Mouse (Mus musculus) kidney, embryonic 16.5 days (tissue): Measurements from ENCODE around the gene Ppp1r35. TPM values are rescaled to one million over a fixed set of nuclear protein-coding genes. Genes with fewer than 3 reads are reported as not detected.

Experiments
- ATAC-seq: fragments of 200-750 bp; cut with Nextera tagmentation; 2 replicates; pipeline ENCODE4 v1.8.0; 2017; ENCODE audit warnings: moderate TSS enrichment; ENCODE audit not compliant: low FRiP score, low TSS enrichment
- H3K27ac ChIP-seq: fragments of 300-500 bp; sonication (generic); 2 replicates; pipeline ENCODE4 v1.5.1; 2014; ENCODE audit warnings: low read length
- H3K27me3 ChIP-seq: fragments of 300-500 bp; sonication (generic); 2 replicates; pipeline ENCODE4 v1.6.1; 2014; ENCODE audit warnings: low read length, control low read depth, mixed read lengths; ENCODE audit not compliant: insufficient read depth
- H3K36me3 ChIP-seq: fragments of 300-500 bp; sonication (generic); 2 replicates; pipeline ENCODE4 v1.6.1; 2014; ENCODE audit warnings: low read length, control low read depth, mixed read lengths; ENCODE audit not compliant: insufficient read depth
- H3K4me1 ChIP-seq: fragments of 300-500 bp; sonication (generic); 2 replicates; pipeline ENCODE4 v1.6.1; 2014; ENCODE audit warnings: low read length, control low read depth, mixed read lengths; ENCODE audit not compliant: insufficient read depth
- H3K4me2 ChIP-seq: fragments of 300-500 bp; sonication (generic); replicated peaks from 2 replicates; pipeline ENCODE4 v1.6.1; 2014; ENCODE audit warnings: low read depth, low read length
- H3K4me3 ChIP-seq: fragments of 300-500 bp; sonication (generic); 2 replicates; pipeline ENCODE4 v1.5.1; 2014; ENCODE audit warnings: mild to moderate bottlenecking, low read length
- H3K9ac ChIP-seq: fragments of 300-500 bp; sonication (generic); replicated peaks from 2 replicates; pipeline ENCODE4 v1.6.1; 2014; ENCODE audit warnings: low read length
- H3K9me3 ChIP-seq: fragments of 300-500 bp; sonication (generic); 2 replicates; pipeline ENCODE4 v1.6.1; 2016; ENCODE audit warnings: low read length, control low read depth
- WGBS: fragments of 180-500 bp; shearing (Covaris S2); extraction: QIAGEN DNeasy Blood & Tissue Kit; methylation state at CpG from one replicate; pipeline ENCODE4 v1.1.7; 2014; 5-methylcytosine and 5-hydroxymethylcytosine counted together
- polyA plus RNA-seq: library from polyadenylated mRNA; unstranded; fragments of >200 nt; fragmentation: Nextera tagmentation; extraction: Ambion mirVana; gene quantifications from 2 replicates; pipeline ENCODE4 v1.2.1, GENCODE M21; 2015

Gene Ppp1r35
- polyA plus RNA-seq = 26.0 and 32.1 TPM in 2 replicates

DNA sequence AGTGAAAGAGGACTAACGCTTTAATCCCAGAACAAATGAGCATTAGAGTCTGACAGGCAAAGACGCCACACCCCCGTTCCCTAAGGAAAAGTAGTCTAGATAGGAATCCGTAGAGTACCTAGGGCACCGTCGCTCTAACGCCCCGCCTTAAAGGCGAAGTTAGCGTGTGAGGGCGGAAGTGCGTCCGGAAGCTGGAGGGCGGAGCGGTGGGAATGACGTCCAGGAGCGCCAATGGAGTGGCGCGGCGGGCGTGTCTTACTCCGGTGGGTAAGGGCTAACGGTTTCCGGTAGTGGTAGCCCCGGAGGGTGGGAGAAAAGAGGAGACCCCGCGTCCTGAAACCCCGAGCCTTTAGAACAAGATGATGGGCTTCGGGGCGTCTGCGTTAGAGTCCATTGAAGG is at the start of gene Ppp1r35:
Gene Ppp1r35 (plus strand): TSS at position 215 of the 400 bp plus-strand sequence.
- under 1% methylated on average over 31 of the region's 31 CpGs for WGBS

DNA sequence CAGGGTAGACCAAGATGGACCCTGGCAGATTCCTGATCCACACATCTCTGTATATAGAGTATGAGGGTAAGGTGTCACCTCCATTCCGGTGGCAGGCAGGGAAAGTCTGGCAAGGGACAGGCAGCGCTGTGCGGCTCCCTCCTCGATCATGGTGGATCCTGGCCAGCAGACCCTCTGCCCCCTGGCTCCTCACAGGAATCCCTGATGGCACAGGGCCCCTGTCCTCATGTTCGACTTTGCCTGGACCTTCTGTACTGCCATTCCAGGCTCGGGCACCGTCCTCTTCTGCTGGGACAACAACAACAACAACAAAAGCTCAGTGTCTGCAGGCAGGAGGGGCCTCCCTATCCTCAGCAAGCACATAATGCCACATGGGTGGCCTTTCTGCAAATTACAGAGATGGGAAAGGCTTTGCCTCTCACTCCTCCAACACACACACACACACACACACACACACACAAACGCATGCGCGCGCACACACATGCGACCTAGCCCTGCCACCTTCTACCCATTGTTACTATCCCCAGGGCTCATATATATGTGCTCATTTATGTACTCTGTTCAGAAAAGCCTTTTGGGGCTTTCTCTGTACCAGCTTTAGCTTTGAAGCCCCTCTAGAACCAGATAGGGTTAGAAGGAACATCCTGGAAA is 44.9 kb upstream of the Ppp1r35 start:
- no peak overlapping the region for H3K27ac ChIP-seq
- H3K9me3 ChIP-seq = no peaks in the 10 kb centered on the region
- H3K4me2 ChIP-seq = no peak overlapping the region
- H3K36me3 ChIP-seq = peaks cover 20% of the 10 kb centered on the region; the same call in 1 of the 2 replicates
- ATAC-seq = no peak
- H3K4me3 ChIP-seq = no peak overlapping the region
- 0 out of 2 replicates have a peak overlapping the region, but pooled peaks have one; percentile 35 for H3K9ac ChIP-seq
- 0 out of 2 replicates have a peak, but pooled peaks cover 6% of the 10 kb centered on the region for H3K4me1 ChIP-seq
- WGBS = 88% methylated on average over 12 of the region's 12 CpGs
- no peaks in the 10 kb centered on the region for H3K27me3 ChIP-seq

More for the DNA sequence above, at the start of gene Ppp1r35:
- H3K36me3 ChIP-seq = peaks cover 31% of the 10 kb centered on the region
- peak within 1 kb of the TSS; percentile 69 for H3K4me3 ChIP-seq
- no peaks in the 10 kb centered on the region for H3K9me3 ChIP-seq
- peak within 1 kb of the TSS; percentile 85 for H3K27ac ChIP-seq
- peaks cover 26% of the 10 kb centered on the region for H3K4me1 ChIP-seq
- peak; percentile 95 for ATAC-seq
- peak within 1 kb of the TSS; percentile 84 for H3K9ac ChIP-seq
- peak within 1 kb of the TSS; percentile 92 for H3K4me2 ChIP-seq
- no peaks in the 10 kb centered on the region for H3K27me3 ChIP-seq

DNA sequence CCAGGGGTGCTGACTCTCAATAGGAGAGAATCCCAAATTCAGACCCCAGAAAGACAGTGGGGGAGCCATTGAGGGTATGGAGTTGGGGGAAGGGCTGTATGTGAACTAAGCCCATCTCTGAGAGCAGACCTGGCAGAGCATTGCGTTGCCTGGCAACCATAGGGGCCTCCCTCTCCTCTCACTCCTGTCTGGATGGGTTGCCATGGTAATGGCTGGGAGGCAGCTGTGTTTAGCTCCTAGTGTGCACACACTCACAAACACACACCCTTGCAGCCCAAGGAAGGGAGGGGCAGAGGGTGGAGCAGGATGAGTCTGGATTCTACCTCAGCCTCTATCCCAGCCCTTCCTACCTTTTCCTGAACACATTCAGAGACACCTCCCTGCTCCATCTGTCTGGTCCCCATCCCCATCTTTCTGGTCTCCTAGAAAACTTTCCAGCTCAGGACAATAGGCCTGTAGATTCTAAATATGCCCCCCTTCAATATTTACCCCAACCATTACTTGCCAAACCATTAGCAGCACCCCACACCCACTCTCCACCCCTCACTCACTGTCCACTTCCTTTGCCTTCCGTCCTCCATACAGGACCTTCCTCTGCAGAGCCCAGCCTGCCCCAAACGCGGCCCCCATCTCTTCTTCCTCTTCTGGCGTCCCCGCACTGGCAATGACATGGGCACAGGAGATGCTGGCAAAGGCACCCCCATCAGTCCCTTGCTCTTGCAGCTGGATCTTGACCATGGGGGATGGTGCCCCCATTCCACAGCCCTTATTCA is 44.2 kb upstream of the Ppp1r35 start:
- Histone ChIP-seq H3K9me3 (no peaks in the 10 kb centered on the region), H3K27me3 (no peaks in the 10 kb centered on the region), H3K4me2 (no peak overlapping the region), H3K9ac (0 out of 2 replicates have a peak overlapping the region, but pooled peaks have one; percentile 35), H3K4me3 (no peak overlapping the region), H3K27ac (no peak overlapping the region), H3K4me1 (0 out of 2 replicates have a peak, but pooled peaks cover 6% of the 10 kb centered on the region), H3K36me3 (peaks cover 20% of the 10 kb centered on the region; the same call in 1 of the 2 replicates)
- no peak for ATAC-seq
- 62% methylated on average over 6 of the region's 6 CpGs for WGBS

DNA sequence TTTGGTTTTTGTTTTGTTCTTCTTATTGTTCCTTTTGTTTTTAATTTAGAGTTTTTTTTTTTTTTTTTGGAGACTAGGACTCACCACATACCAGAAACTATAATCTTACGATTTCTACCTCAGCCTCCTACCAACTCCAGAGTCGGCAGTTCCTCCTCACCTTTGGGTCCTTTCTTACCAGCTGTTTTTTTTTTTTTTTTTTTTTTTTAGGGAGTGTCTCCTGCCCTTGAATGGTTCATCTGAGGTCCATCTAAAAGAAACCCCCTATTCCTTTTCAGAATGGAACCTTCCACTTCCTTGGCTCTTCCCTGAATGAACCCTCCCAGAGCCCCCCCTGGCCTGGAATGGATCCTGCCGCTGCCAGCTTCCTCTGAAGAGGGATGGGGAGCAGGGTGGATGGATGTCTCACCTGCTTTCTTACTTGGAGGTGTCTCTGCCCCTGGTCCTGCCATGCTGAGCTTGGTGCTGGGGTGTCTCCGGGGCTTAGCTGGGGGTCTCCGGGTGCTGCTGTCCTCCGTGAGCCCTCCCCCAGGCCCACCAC is 41.2 kb upstream of the Ppp1r35 start:
- Histone ChIP-seq H3K4me2 (no peak overlapping the region), H3K4me1 (peaks cover 18% of the 10 kb centered on the region), H3K27ac (no peak overlapping the region), H3K36me3 (peaks cover 20% of the 10 kb centered on the region; the same call in 1 of the 2 replicates), H3K27me3 (no peaks in the 10 kb centered on the region), H3K9ac (no peak overlapping the region), H3K4me3 (no peak overlapping the region), H3K9me3 (no peaks in the 10 kb centered on the region)
- ATAC-seq = no peak
- 81% methylated on average over 6 of the region's 6 CpGs for WGBS

DNA sequence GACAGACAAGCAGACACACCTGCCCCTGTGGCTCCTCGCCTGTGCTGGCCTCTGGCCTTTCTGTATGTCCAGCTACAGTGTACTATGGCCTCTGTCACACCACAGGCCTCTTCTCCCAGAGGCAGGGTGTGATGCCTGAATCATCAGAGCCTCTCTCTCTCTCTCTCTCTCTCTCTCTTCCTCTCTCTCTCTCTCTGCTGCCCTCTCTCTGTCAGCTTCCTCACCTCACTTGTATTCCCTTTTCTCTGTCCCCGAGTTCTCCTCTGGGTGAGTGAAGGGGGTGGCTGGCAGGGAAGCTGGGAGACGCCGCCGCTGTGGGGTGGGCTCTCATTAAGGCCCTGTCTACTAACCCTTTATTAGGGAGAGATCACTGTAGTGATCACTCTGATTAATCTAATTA is 40.1 kb upstream of the Ppp1r35 start:
- ATAC-seq = no peak
- no peaks in the 10 kb centered on the region for H3K9me3 ChIP-seq
- peaks cover 18% of the 10 kb centered on the region for H3K4me1 ChIP-seq
- no peak overlapping the region for H3K4me2 ChIP-seq
- WGBS = 52% methylated on average over 5 of the region's 5 CpGs
- H3K9ac ChIP-seq = 0 out of 2 replicates have a peak overlapping the region, but pooled peaks have one; percentile 26
- H3K27ac ChIP-seq = no peak overlapping the region
- H3K4me3 ChIP-seq = no peak overlapping the region
- H3K27me3 ChIP-seq = no peaks in the 10 kb centered on the region
- H3K36me3 ChIP-seq = peaks cover 18% of the 10 kb centered on the region; the same call in 1 of the 2 replicates

DNA sequence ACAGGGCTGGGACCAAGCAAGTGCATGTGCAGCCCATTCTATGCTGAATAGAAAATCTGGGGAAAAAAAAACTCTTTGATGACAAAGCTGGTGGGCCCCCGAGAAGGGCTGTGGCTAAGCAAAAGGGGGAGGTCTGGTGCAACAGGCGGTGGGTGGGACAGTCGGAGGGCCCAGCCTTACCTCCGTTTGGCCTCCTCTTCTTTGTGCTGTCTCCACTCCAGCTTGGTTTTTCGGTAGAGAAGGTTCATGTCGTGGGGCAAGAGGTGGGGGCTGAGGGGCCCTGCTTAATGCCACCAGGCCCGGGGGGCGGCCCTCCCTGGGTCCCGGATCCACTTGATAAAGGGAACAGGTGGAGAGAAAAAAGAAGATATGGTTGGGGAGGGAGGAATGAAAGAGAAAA is 39.2 kb upstream of the Ppp1r35 start:
- no peak overlapping the region for H3K4me2 ChIP-seq
- no peak overlapping the region for H3K4me3 ChIP-seq
- peak overlapping the region; percentile 31; the same call in 1 of the 2 replicates for H3K9ac ChIP-seq
- peaks cover 12% of the 10 kb centered on the region for H3K4me1 ChIP-seq
- WGBS = 63% methylated on average over 9 of the region's 9 CpGs
- no peaks in the 10 kb centered on the region for H3K27me3 ChIP-seq
- H3K9me3 ChIP-seq = no peaks in the 10 kb centered on the region
- no peak for ATAC-seq
- H3K36me3 ChIP-seq = peaks cover 13% of the 10 kb centered on the region; the same call in 1 of the 2 replicates
- no peak overlapping the region for H3K27ac ChIP-seq

DNA sequence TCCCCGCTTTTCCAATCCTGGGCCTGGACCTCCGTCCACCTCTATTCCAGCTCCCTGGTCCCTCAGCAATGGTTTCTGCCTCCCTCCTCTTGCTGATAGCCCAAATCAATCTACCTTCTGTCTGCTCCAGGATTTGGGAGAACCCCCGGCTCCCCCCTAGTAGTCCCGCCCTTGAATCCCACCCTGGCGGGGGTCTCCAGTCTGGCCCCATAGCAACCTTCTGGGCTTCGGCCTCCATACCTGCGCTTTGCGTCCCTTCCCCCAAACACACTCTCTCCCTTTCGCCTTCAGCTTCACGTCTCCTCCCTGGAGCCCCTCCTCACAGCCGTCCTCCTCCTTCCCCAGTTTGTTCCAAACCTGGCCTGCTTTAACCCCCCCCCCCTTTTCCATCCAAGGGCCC is 38.1 kb upstream of the Ppp1r35 start:
- H3K27ac ChIP-seq = 0 out of 2 replicates have a peak overlapping the region, but pooled peaks have one; percentile 29
- H3K4me2 ChIP-seq = peak overlapping the region; percentile 71
- peak overlapping the region; percentile 81 for H3K9ac ChIP-seq
- H3K9me3 ChIP-seq = no peaks in the 10 kb centered on the region
- H3K27me3 ChIP-seq = no peaks in the 10 kb centered on the region
- H3K36me3 ChIP-seq = peaks cover 7% of the 10 kb centered on the region; the same call in 1 of the 2 replicates
- peaks cover 14% of the 10 kb centered on the region for H3K4me1 ChIP-seq
- peak overlapping the region; percentile 76 for H3K4me3 ChIP-seq
- ATAC-seq = no peak; the same call in 1 of the 2 replicates
- WGBS = 12% methylated on average over 11 of the region's 11 CpGs

DNA sequence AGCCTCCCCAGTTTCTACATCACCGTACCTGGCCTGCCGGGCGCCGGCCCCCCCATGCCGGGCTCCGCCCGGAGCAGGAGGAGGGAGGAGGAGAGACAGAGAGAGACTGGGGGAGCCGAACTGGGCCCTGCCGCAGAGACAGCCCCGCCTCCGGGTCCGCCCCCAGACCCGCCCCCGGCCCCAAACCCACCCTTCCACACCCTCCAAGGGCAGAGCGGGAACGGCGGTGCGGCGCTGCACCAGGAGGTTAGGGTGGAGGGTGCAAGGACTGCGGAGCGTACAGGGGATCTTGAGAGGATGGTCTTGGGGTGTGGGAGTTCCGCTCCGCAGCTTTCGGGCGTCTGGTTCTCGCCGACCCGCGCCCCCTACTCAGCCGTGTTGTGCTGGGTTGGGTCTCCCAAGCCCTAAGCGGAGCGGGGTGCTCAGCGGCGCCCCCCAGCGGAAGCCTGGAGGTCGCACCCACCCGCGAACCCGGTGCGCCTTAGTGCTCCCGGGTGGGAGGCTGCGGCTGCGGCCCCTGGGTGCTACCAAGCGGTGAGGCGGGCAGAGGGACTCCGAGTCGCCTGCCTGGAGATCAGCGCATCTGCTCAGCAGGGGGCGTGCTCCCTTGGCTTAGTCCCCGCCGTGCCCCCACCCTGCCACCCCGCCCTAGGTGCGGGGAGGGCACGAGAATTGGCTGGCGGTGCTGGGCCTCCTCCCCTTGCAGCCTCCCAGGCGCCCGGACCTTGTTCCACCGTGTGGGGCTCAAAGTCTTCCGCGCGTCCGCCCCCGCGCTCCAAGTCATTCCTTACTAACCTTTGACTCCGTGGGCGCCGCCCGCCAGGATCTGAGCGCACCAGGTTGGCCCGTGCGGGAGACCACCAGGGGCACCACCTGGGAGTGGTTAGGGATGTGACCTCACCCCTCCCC is 37.4 kb upstream of the Ppp1r35 start, which contains the start of gene Nyap1:
Gene Nyap1 (minus strand): TSS at position 585 of the 909 bp plus-strand sequence.
- peak within 1 kb of the TSS; percentile 81 for H3K9ac ChIP-seq
- 0 out of 2 replicates have a peak, but pooled peaks cover under 1% of the 10 kb centered on the region for H3K36me3 ChIP-seq
- peak within 1 kb of the TSS; percentile 58 for H3K27ac ChIP-seq
- WGBS = under 1% methylated on average over 58 of the region's 71 CpGs
- H3K4me3 ChIP-seq = peak within 1 kb of the TSS; percentile 76
- no peaks in the 10 kb centered on the region for H3K9me3 ChIP-seq
- peak; percentile 87 for ATAC-seq
- H3K4me2 ChIP-seq = peak within 1 kb of the TSS; percentile 71
- H3K4me1 ChIP-seq = peaks cover 14% of the 10 kb centered on the region
- H3K27me3 ChIP-seq = no peaks in the 10 kb centered on the region

DNA sequence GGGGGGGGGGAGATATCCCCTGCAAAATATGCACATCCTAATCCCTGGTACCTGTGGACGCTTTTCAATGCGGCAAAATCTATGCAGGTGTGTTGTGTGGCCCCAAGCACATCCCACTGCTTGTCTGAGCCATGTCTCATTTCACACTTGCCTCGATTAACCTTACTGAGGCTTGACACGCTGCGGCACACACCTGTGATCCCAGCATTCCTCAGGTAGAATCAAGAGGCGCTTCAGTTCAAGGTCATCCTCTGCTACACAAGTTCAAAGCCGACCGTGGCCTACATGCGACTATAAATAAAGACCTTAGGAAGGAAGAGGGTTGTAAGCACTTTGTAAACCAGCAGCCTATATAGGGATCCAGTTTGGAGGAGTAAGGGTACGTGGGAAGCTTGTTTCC is 36.6 kb upstream of the Ppp1r35 start:
- no peaks in the 10 kb centered on the region for H3K27me3 ChIP-seq
- peak overlapping the region; percentile 76 for H3K4me3 ChIP-seq
- 53% methylated on average over 10 of the region's 10 CpGs for WGBS
- H3K9ac ChIP-seq = peak overlapping the region; percentile 81; the same call in 1 of the 2 replicates
- peak overlapping the region; percentile 58; the same call in 1 of the 2 replicates for H3K27ac ChIP-seq
- no peak for ATAC-seq
- peaks cover 14% of the 10 kb centered on the region for H3K4me1 ChIP-seq
- H3K9me3 ChIP-seq = no peaks in the 10 kb centered on the region
- H3K4me2 ChIP-seq = peak overlapping the region; percentile 71
- H3K36me3 ChIP-seq = no peaks in the 10 kb centered on the region
